Mouse (Mus musculus) brain, embryonic 14.5 days (tissue): ENCODE results near the gene Mdh2.

Experiments
- CTCF ChIP-seq: fragments of 200-500 bp; IDR thresholded peaks from 2 replicates; pipeline ENCODE4 v1.5.1; 2012; ENCODE audit warnings: inconsistent platforms, mild to moderate bottlenecking, moderate library complexity, borderline replicate concordance; ENCODE audit not compliant: insufficient read depth, insufficient read length; ENCODE audit errors: extremely low read depth
- POLR2A ChIP-seq: fragments of 200-500 bp; IDR thresholded peaks from 2 replicates; pipeline ENCODE4 v1.6.1; 2012; ENCODE audit warnings: mild to moderate bottlenecking, inconsistent platforms, borderline replicate concordance; ENCODE audit not compliant: poor library complexity, insufficient read depth, insufficient read length, severe bottlenecking; ENCODE audit errors: extremely low read depth

- no peak for TF ChIP-seq POLR2A
- TF ChIP-seq CTCF: no peak
Measured at GRCm38 (mm10) chr5:135751595-135751994, 26.7 kb upstream of the Mdh2 start.
